8 mouse cellular contexts compared by ENCODE assay signal in genomic region chr7:62348106-62348803, GRCm38 (mm10). TPM values are rescaled to one million over a fixed set of nuclear protein-coding genes. Genes with fewer than 3 reads are reported as not detected.
DNase-seq lines count a peak whose midpoint lies in the region; ATAC-seq lines count a peak whose summit lies in the region.

No protein-coding gene starts in this region.

- WGBS in intestine, embryonic 15.5 days, result 12% methylated on average over 42 of the region's 42 CpGs

- H3K4me2 ChIP-seq in intestine, embryonic 15.5 days (replicated peaks), result peak overlapping the region; percentile 77

- peak overlapping the region; percentile 56 for H3K9ac ChIP-seq in intestine, embryonic 15.5 days

- H3K4me3 ChIP-seq in intestine, embryonic 15.5 days (replicated peaks), result peak overlapping the region; percentile 46

- no peaks in the 10 kb centered on the region for H3K27me3 ChIP-seq in intestine, embryonic 15.5 days (replicated peaks)

- intact Hi-C loops in gastrocnemius, postnatal 36 days (cut with DNase I), result no loop called here
- intact Hi-C loops in left cerebral cortex, postnatal 10 days (cut with DNase I), result no loop called here

- no peaks in the 10 kb centered on the region for H3K9me3 ChIP-seq in intestine, embryonic 15.5 days

- H3K27ac ChIP-seq in intestine, embryonic 15.5 days, result no peak overlapping the region

- no peaks in the 10 kb centered on the region for H3K4me1 ChIP-seq in intestine, embryonic 15.5 days (replicated peaks)

- DNase-seq in adrenal gland, postnatal 10 days, result peak; percentile 89
- DNase-seq in embryo, embryonic 11.5 days (ENCODE audit: low read depth, low spot score), result peak; percentile 70
- peak; percentile 62 to 64 for DNase-seq in gastrocnemius, postnatal 36 days
- peak; percentile 72 to 87 for DNase-seq in left cerebral cortex, postnatal 10 days (ENCODE audit: extremely low spot score in 1 of 2, low spot score in 2 of 2)
- peak; percentile 84 for DNase-seq in right cerebral cortex, postnatal 4 days
- DNase-seq in MN1 (ENCODE audit: low spot score), result no peak

- H3K36me3 ChIP-seq in intestine, embryonic 15.5 days, result no peaks in the 10 kb centered on the region

- peak; percentile 96 for ATAC-seq in intestine, embryonic 15.5 days
- ATAC-seq in megakaryocyte progenitor cell, adult 5-6 weeks (replicated peaks; ENCODE audit: poor library complexity), result 0 out of 2 replicates have a peak, but pooled peaks have one; percentile 37

RNA-seq across cellular contexts. Expression of gene Ndn, which starts 1.9 kb away (rescaled TPM):
- total RNA-seq in adrenal gland, postnatal 10 days (2021), result 10 to 100 TPM; 76.6 to 98.5 TPM
- total RNA-seq in gastrocnemius, postnatal 36 days (2021), result 1 to 10 TPM; 4.4 to 5.2 TPM
- polyA plus RNA-seq in intestine, embryonic 15.5 days (2015; fragmentation: Nextera tagmentation; extraction: Ambion mirVana), result 60.7 and 63.5 TPM in 2 replicates
- 100 to 1,000 TPM; 200 to 211 TPM for total RNA-seq in left cerebral cortex, postnatal 10 days (2021)
- 0.05 TPM in 1 of 2 replicates, not detected in the other for total RNA-seq in megakaryocyte progenitor cell, adult 5-6 weeks (2015)
- total RNA-seq in megakaryocyte progenitor cell, adult 5-6 weeks (2017), result not detected in 2 replicates

RNA-seq across cellular contexts. Expression of gene Magel2, which starts 28.6 kb away (rescaled TPM):
- 1 to 10 TPM; 2.8 to 9.1 TPM for total RNA-seq in adrenal gland, postnatal 10 days (2021)
- not detected for total RNA-seq in gastrocnemius, postnatal 36 days (2021)
- polyA plus RNA-seq in intestine, embryonic 15.5 days (2015; fragmentation: Nextera tagmentation; extraction: Ambion mirVana), result 0.69 and 0.72 TPM in 2 replicates
- total RNA-seq in left cerebral cortex, postnatal 10 days (2021), result 1 to 10 TPM; 6.3 to 6.8 TPM
- total RNA-seq in megakaryocyte progenitor cell, adult 5-6 weeks (2015), result not detected in 2 replicates
- total RNA-seq in megakaryocyte progenitor cell, adult 5-6 weeks (2017), result not detected in 2 replicates

Comparison
In these comparisons a context has a peak if more than half of its experiments do, and no peak if none do; other contexts are left out.
1. RNA of gene Ndn, which starts 1.9 kb away (total RNA-seq): 200 to 211 TPM in left cerebral cortex, postnatal 10 days and 76.6 to 98.5 TPM in adrenal gland, postnatal 10 days; 4.4 to 5.2 TPM in gastrocnemius, postnatal 36 days and 0.05 TPM in megakaryocyte progenitor cell, adult 5-6 weeks; every median in the first group is over 10 times any median in the second.